Mouse (Mus musculus): ENCODE data around the gene Plxna1. TPM values are rescaled to one million over a fixed set of nuclear protein-coding genes. Genes with fewer than 3 reads are reported as not detected.

Plxna1 gene
- total and polyA plus RNA-seq, 3 experiments: 7.2 to 25.8 TPM; not detected in 1

DNA sequence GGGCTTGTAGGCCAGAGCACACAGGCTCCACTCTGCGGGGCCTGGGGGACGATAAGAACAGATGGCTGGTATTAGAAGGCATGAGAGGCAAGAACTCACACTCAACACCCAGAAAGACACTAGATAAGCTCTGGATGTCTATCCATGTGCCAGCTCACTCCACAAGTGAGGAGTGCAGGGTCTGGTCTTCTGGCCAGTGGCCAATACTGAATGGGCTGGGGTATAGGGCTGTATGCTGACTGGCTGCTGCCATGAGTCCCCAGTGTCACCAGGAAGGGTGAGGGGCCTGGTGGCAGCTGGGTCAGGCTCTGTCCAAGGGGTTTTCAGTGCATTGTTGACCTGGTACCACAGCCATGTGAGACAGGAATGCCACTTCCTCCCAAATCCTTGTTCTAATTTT is 22.3 kb upstream of the Plxna1 start:
- H3K36me3 ChIP-seq (ENCODE audit: control insufficient read depth in 1 of 2, insufficient read depth in 2 of 2, low read length in 2 of 2): no peaks in the 10 kb centered on the region
- H3K9me3 ChIP-seq (replicated peaks; ENCODE audit: insufficient read depth, low read length): no peaks in the 10 kb centered on the region
- no peak overlapping the region for H3K4me3 ChIP-seq (ENCODE audit: control insufficient read depth in 1 of 2, insufficient read depth in 1 of 2, low read depth in 2 of 2, low read length in 2 of 2)
- no peak overlapping the region for H3K27ac ChIP-seq (ENCODE audit: control insufficient read depth, low read depth, low read length)
- no peaks in the 10 kb centered on the region for H3K4me1 ChIP-seq (ENCODE audit: control insufficient read depth in 1 of 2, insufficient read depth in 2 of 2, low read length in 2 of 2)
- TF ChIP-seq TCF12 (IDR thresholded peaks at IDR 0.05; ENCODE audit: low read depth, low read length) (no peak), MYB (IDR thresholded peaks at IDR 0.05; ENCODE audit: low read depth, low read length) (no peak), NRF1 (IDR thresholded peaks at IDR 0.05; ENCODE audit: insufficient read depth, low read depth, low read length, poor library complexity, severe bottlenecking) (no peak), TAL1 (IDR thresholded peaks at IDR 0.05; ENCODE audit: low read length) (no peak), GATA1 (IDR thresholded peaks at IDR 0.05; ENCODE audit: low read depth, low read length) (no peak)
- DNase-seq (ENCODE audit: low read depth, low spot score): no peak
- no peak overlapping the region for H3K9ac ChIP-seq (ENCODE audit: control insufficient read depth, low read depth, low read length, poor library complexity, severe bottlenecking)
- H3K27me3 ChIP-seq (ENCODE audit: control insufficient read depth in 1 of 2, insufficient read depth in 2 of 2, low read length in 2 of 2): no peaks in the 10 kb centered on the region
- H3K79me2 ChIP-seq (ENCODE audit: control insufficient read depth, insufficient read depth, low read length, poor library complexity): no peaks in the 10 kb centered on the region

DNA sequence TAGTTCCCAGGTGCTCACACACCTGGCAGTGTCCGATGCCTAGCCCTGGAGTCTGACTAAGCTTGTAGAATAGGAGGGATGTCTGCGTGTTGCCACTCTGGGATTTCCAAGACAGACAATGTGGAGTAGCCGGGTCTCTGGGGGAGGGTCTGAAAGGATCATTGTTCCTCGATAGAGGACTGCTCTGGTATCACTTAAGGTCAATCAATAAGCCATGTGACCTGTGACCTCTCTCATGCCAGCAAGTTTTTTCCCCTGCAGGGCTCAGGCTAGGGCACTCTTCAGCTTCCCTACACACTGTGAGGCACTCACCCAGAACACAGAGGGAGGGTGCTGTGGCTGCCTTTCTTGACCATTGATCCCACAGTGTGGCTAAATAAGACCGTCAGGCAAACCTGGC is 19.4 kb upstream of the Plxna1 start:
- no peak for TF ChIP-seq TAL1 (IDR thresholded peaks at IDR 0.05; ENCODE audit: low read length)
- no peak for TF ChIP-seq GATA1 (IDR thresholded peaks at IDR 0.05; ENCODE audit: low read depth, low read length)
- no peak for TF ChIP-seq CHD1 (IDR thresholded peaks at IDR 0.05; ENCODE audit: low read depth, low read length)
- no peak for TF ChIP-seq POLR2AphosphoS2 (IDR thresholded peaks at IDR 0.05; ENCODE audit: low read length)
- no peak for TF ChIP-seq RCOR1 (IDR thresholded peaks at IDR 0.05; ENCODE audit: low read depth, low read length)
- TF ChIP-seq CHD2 (IDR thresholded peaks at IDR 0.05; ENCODE audit: low read length): no peak
- no peak for TF ChIP-seq MAZ (IDR thresholded peaks at IDR 0.05; ENCODE audit: low read depth, low read length)
- TF ChIP-seq MXI1 (IDR thresholded peaks at IDR 0.05; ENCODE audit: low read depth, low read length): no peak
- TF ChIP-seq JUND (IDR thresholded peaks at IDR 0.05; ENCODE audit: low read depth, low read length): no peak
- H3K4me1 ChIP-seq (ENCODE audit: control insufficient read depth in 1 of 2, insufficient read depth in 2 of 2, low read length in 2 of 2): 0 out of 4 replicates have a peak, but pooled peaks cover 0 to 3% of the 10 kb centered on the region in 2 experiments
- H3K9me3 ChIP-seq (replicated peaks; ENCODE audit: insufficient read depth, low read length): no peaks in the 10 kb centered on the region
- no peak overlapping the region for H3K4me3 ChIP-seq (ENCODE audit: control insufficient read depth in 1 of 2, insufficient read depth in 1 of 2, low read depth in 2 of 2, low read length in 2 of 2)
- no peak overlapping the region for H3K9ac ChIP-seq (ENCODE audit: control insufficient read depth, low read depth, low read length, poor library complexity, severe bottlenecking)
- no peaks in the 10 kb centered on the region for H3K79me2 ChIP-seq (ENCODE audit: control insufficient read depth, insufficient read depth, low read length, poor library complexity)
- DNase-seq (ENCODE audit: low read depth, low spot score): no peak
- H3K27ac ChIP-seq (ENCODE audit: control insufficient read depth, low read depth, low read length): no peak overlapping the region
- no peaks in the 10 kb centered on the region for H3K27me3 ChIP-seq (ENCODE audit: control insufficient read depth in 1 of 2, insufficient read depth in 2 of 2, low read length in 2 of 2)
- no peaks in the 10 kb centered on the region for H3K36me3 ChIP-seq (ENCODE audit: control insufficient read depth in 1 of 2, insufficient read depth in 2 of 2, low read length in 2 of 2)

- TF ChIP-seq CHD1 (IDR thresholded peaks at IDR 0.05; ENCODE audit: low read depth, low read length) (no peak), USF1 (IDR thresholded peaks at IDR 0.05; ENCODE audit: low read depth, low read length) (no peak), NELFE (IDR thresholded peaks at IDR 0.05; ENCODE audit: low read depth, low read length) (no peak), MYB (IDR thresholded peaks at IDR 0.05; ENCODE audit: low read depth, low read length) (no peak), RAD21 (IDR thresholded peaks at IDR 0.05; ENCODE audit: low read depth, low read length) (no peak), MEF2A (IDR thresholded peaks at IDR 0.05; ENCODE audit: extremely low read depth, insufficient replicate concordance, low read depth, low read length, poor library complexity, severe bottlenecking) (no peak), CHD2 (IDR thresholded peaks at IDR 0.05; ENCODE audit: low read length) (no peak), MAFK (IDR thresholded peaks at IDR 0.05; ENCODE audit: borderline replicate concordance, low read depth, low read length) (no peak), NRF1 (IDR thresholded peaks at IDR 0.05; ENCODE audit: insufficient read depth, low read depth, low read length, poor library complexity, severe bottlenecking) (no peak), GABPA (IDR thresholded peaks at IDR 0.05; ENCODE audit: low read depth, low read length) (no peak), SMC3 (IDR thresholded peaks at IDR 0.05; ENCODE audit: low read depth, low read length) (no peak), POLR2AphosphoS5 (IDR thresholded peaks at IDR 0.05; ENCODE audit: borderline replicate concordance, low read depth, low read length) (no peak), BHLHE40 (IDR thresholded peaks at IDR 0.05; ENCODE audit: borderline replicate concordance, low read depth, low read length) (no peak)
- no peaks in the 10 kb centered on the region for H3K36me3 ChIP-seq (ENCODE audit: control insufficient read depth in 1 of 2, insufficient read depth in 2 of 2, low read length in 2 of 2)
- H3K9me3 ChIP-seq (replicated peaks; ENCODE audit: insufficient read depth, low read length): no peaks in the 10 kb centered on the region
- H3K79me2 ChIP-seq (ENCODE audit: control insufficient read depth, insufficient read depth, low read length, poor library complexity): no peaks in the 10 kb centered on the region
- no peak overlapping the region for H3K4me3 ChIP-seq (ENCODE audit: control insufficient read depth in 1 of 2, insufficient read depth in 1 of 2, low read depth in 2 of 2, low read length in 2 of 2)
- no peak overlapping the region for H3K27ac ChIP-seq (ENCODE audit: control insufficient read depth, low read depth, low read length)
- H3K9ac ChIP-seq (ENCODE audit: control insufficient read depth, low read depth, low read length, poor library complexity, severe bottlenecking): no peak overlapping the region
- no peak for DNase-seq (ENCODE audit: low read depth, low spot score)
- no peaks in the 10 kb centered on the region for H3K27me3 ChIP-seq (ENCODE audit: control insufficient read depth in 1 of 2, insufficient read depth in 2 of 2, low read length in 2 of 2)
- 0 out of 4 replicates have a peak, but pooled peaks cover 0 to 3% of the 10 kb centered on the region in 2 experiments for H3K4me1 ChIP-seq (ENCODE audit: control insufficient read depth in 1 of 2, insufficient read depth in 2 of 2, low read length in 2 of 2)
Observed at GRCm38 (mm10) chr6:89381172-89381571, 18.8 kb upstream of the Plxna1 start.

Measured in MEL (cell line).